Mouse (Mus musculus) kidney, adult 2 months (tissue): ENCODE results near the gene Abhd2. TPM values are rescaled to one million over a fixed set of nuclear protein-coding genes. Genes with fewer than 3 reads are reported as not detected.
A peak's percentile ranks its signal among the peaks of the same experiment; 100 is the strongest.

Source experiments
- DNase-seq: peaks from one replicate; pipeline ENCODE4 v3.0.0; 2021
- H3K27ac ChIP-seq: fragments of 200-500 bp; 2 replicates; pipeline ENCODE4 v1.5.1; 2012; ENCODE audit warnings: low read depth, low read length, control low read depth, inconsistent platforms; ENCODE audit not compliant: insufficient read depth
- H3K27me3 ChIP-seq: fragments of 200-500 bp; replicated peaks from 2 replicates; pipeline ENCODE4 v1.6.1; 2012; ENCODE audit warnings: mild to moderate bottlenecking, moderate library complexity, low read length, inconsistent platforms; ENCODE audit not compliant: control insufficient read depth, insufficient read depth
- H3K36me3 ChIP-seq: fragments of 200-500 bp; 2 replicates; pipeline ENCODE4 v1.6.1; 2012; ENCODE audit warnings: mild to moderate bottlenecking, moderate library complexity, low read length, inconsistent platforms; ENCODE audit not compliant: control insufficient read depth, insufficient read depth
- H3K4me1 ChIP-seq: fragments of 200-500 bp; 2 replicates; pipeline ENCODE4 v1.6.1; 2011; ENCODE audit warnings: low read length; ENCODE audit not compliant: control insufficient read depth, insufficient read depth
- H3K4me3 ChIP-seq: fragments of 200-500 bp; 2 replicates; pipeline ENCODE4 v1.5.1; 2011; ENCODE audit warnings: mild to moderate bottlenecking, low read depth, low read length, control low read depth; ENCODE audit not compliant: insufficient read depth
- CTCF ChIP-seq: fragments of 200-500 bp; conservative IDR thresholded peaks from 2 replicates; pipeline ENCODE4 v1.5.1; 2011; ENCODE audit warnings: low read depth, mild to moderate bottlenecking, control low read depth, low read length, moderate library complexity, mixed read lengths; ENCODE audit not compliant: insufficient read depth, insufficient read length
- POLR2A ChIP-seq: fragments of 200-500 bp; IDR thresholded peaks from one replicate; pipeline ENCODE4 v1.6.1; 2011; ENCODE audit warnings: low read depth, low read length, control low read depth
- WGBS: fragments of 180-500 bp; shearing (Covaris S2); methylation state at CpG from one replicate; pipeline ENCODE4 v1.1.7; 2018; 5-methylcytosine and 5-hydroxymethylcytosine counted together
- polyA plus RNA-seq: library from polyadenylated mRNA; depleted of rRNA; stranded (reverse); fragments of >200 nt; gene quantifications from 2 replicates; pipeline ENCODE4 v1.2.3, GENCODE M21; 2012

The Abhd2 gene
- polyA plus RNA-seq, 1 experiment, result 29.4 TPM

- Histone ChIP-seq H3K27me3 (no peaks in the 10 kb centered on the region), H3K4me3 (no peak overlapping the region), H3K36me3 (no peaks in the 10 kb centered on the region), H3K27ac (no peak overlapping the region), H3K4me1 (peaks cover 7% of the 10 kb centered on the region)
- no peak for TF ChIP-seq CTCF
- TF ChIP-seq POLR2A, result no peak
- DNase-seq, result no peak
- WGBS, result 73% methylated on average over 14 of the region's 14 CpGs
Observed at GRCm38 (mm10) chr7:79284160-79284888, 11.3 kb downstream of the Abhd2 start.

GRCm38 (mm10) chr7:79284889-79285280, 11.9 kb downstream of the Abhd2 start:
- 87% methylated on average over 8 of the region's 8 CpGs for WGBS
- Histone ChIP-seq H3K27me3 (no peaks in the 10 kb centered on the region), H3K27ac (no peak overlapping the region), H3K4me1 (peaks cover 1% of the 10 kb centered on the region; the same call in 1 of the 2 replicates), H3K4me3 (no peak overlapping the region), H3K36me3 (no peaks in the 10 kb centered on the region)
- no peak for DNase-seq
- TF ChIP-seq CTCF (no peak), POLR2A (no peak)

GRCm38 (mm10) chr7:79285408-79285807, 12.4 kb downstream of the Abhd2 start:
- H3K36me3 ChIP-seq, result no peaks in the 10 kb centered on the region
- no peak overlapping the region for H3K27ac ChIP-seq
- TF ChIP-seq CTCF, result no peak
- TF ChIP-seq POLR2A, result no peak
- H3K27me3 ChIP-seq, result no peaks in the 10 kb centered on the region
- no peak for DNase-seq
- no peak overlapping the region for H3K4me3 ChIP-seq
- H3K4me1 ChIP-seq, result no peaks in the 10 kb centered on the region
- WGBS, result 77% methylated on average over 13 of the region's 13 CpGs

- Histone ChIP-seq H3K27me3 (no peaks in the 10 kb centered on the region), H3K4me3 (no peak overlapping the region), H3K27ac (no peak overlapping the region), H3K4me1 (no peaks in the 10 kb centered on the region; the same call in 1 of the 2 replicates), H3K36me3 (no peaks in the 10 kb centered on the region)
- WGBS, result 93% methylated on average over 6 of the region's 6 CpGs
- TF ChIP-seq POLR2A, result no peak
- TF ChIP-seq CTCF, result no peak
- no peak for DNase-seq
Observed at GRCm38 (mm10) chr7:79287226-79287625, 14.2 kb downstream of the Abhd2 start.

GRCm38 (mm10) chr7:79287928-79288327, 14.9 kb downstream of the Abhd2 start:
- 81% methylated on average over 8 of the region's 8 CpGs for WGBS
- no peak for DNase-seq
- H3K36me3 ChIP-seq, result no peaks in the 10 kb centered on the region
- H3K27ac ChIP-seq, result no peak overlapping the region
- no peaks in the 10 kb centered on the region for H3K27me3 ChIP-seq
- TF ChIP-seq POLR2A, result no peak
- TF ChIP-seq CTCF, result no peak
- H3K4me1 ChIP-seq, result no peaks in the 10 kb centered on the region; the same call in 1 of the 2 replicates
- no peak overlapping the region for H3K4me3 ChIP-seq

- Histone ChIP-seq H3K27ac (no peak overlapping the region), H3K4me3 (no peak overlapping the region), H3K4me1 (no peaks in the 10 kb centered on the region; the same call in 1 of the 2 replicates), H3K36me3 (no peaks in the 10 kb centered on the region), H3K27me3 (no peaks in the 10 kb centered on the region)
- no peak for TF ChIP-seq CTCF
- no peak for TF ChIP-seq POLR2A
- WGBS, result 78% methylated on average over 5 of the region's 5 CpGs
- DNase-seq, result no peak
Observed at GRCm38 (mm10) chr7:79288422-79288821, 15.4 kb downstream of the Abhd2 start.

- WGBS, result 66% methylated on average over 14 of the region's 14 CpGs
- H3K27me3 ChIP-seq, result no peaks in the 10 kb centered on the region
- H3K4me3 ChIP-seq, result no peak overlapping the region
- peaks cover 3% of the 10 kb centered on the region; the same call in 1 of the 2 replicates for H3K4me1 ChIP-seq
- H3K36me3 ChIP-seq, result no peaks in the 10 kb centered on the region
- peak; percentile 61 for DNase-seq
- H3K27ac ChIP-seq, result peak overlapping the region; percentile 15; the same call in 1 of the 2 replicates
- TF ChIP-seq POLR2A (no peak), CTCF (no peak)
Observed at GRCm38 (mm10) chr7:79293605-79294232, 20.7 kb downstream of the Abhd2 start.

- DNase-seq, result no peak
- 88% methylated on average over 13 of the region's 13 CpGs for WGBS
- no peak for TF ChIP-seq POLR2A
- TF ChIP-seq CTCF, result no peak
Observed at GRCm38 (mm10) chr7:79294449-79294980, 21.5 kb downstream of the Abhd2 start.

More at GRCm38 (mm10) chr7:79294449-79294980, 21.5 kb downstream of the Abhd2 start:
- Histone ChIP-seq H3K27me3 (no peaks in the 10 kb centered on the region), H3K27ac (no peak overlapping the region), H3K36me3 (no peaks in the 10 kb centered on the region), H3K4me3 (no peak overlapping the region), H3K4me1 (peaks cover 9% of the 10 kb centered on the region)
